Mouse (Mus musculus) frontal cortex, postnatal 14 days (tissue): Measurements from ENCODE around the gene Mgst3.
"Not testable (repeated sequence)": the region's sequence is repeated elsewhere in the genome, so short reads cannot be mapped to it uniquely, and the experiment has no call there.

Experiments
- DNase-seq, 2 experiments: peaks; one replicate each; pipeline ENCODE4 v3.0.0; 2022; ENCODE audit warnings: low spot score in 2 of 2

Mgst3 gene

GRCm38 (mm10) chr1:167360268-167360667 lies 33.4 kb downstream of the Mgst3 start:
- DNase-seq: no peak

DNA sequence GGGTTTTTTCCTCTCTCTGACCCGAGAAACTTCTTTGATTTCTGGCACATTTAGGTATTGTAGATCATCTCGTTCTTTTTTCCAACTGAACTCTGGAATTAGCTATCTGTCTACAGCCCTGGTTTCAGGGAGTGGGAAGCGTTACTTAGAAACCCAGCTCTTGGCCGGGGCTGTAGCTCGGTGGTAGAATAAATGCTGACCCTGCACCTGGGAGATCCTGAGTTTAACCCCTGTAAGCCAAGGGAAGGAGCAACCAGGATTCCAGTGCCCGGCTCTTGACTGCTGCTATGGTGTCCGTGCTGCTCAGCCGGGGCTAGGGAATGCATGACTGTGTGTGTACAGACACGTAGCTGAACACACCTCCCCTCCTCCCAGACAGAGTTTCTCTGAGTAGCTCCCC lies 34.9 kb downstream of the Mgst3 start:
- no peak for DNase-seq

DNA sequence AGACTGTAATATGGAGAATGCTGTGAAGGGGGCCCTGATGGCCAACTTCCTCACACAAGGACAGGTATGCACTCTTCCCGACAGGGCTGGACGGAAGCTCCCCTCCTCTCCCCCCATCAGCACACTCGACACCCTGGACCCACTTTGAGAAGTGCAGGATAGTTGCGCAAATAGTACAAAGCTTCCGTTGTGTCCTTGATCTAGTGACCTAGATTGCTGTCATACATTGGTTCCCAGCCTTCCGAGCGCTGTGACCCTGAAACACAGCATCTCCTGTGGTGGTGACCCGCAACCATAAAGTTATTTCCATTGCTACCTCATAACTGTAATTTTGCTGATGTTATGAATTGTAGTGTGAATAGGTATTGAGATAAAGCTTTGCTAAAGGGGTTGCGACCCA lies 36.3 kb downstream of the Mgst3 start:
- DNase-seq: no peak

- no peak for DNase-seq
These were observed 41.2 kb downstream of the Mgst3 start for GRCm38 (mm10) chr1:167352403-167352802.

DNA sequence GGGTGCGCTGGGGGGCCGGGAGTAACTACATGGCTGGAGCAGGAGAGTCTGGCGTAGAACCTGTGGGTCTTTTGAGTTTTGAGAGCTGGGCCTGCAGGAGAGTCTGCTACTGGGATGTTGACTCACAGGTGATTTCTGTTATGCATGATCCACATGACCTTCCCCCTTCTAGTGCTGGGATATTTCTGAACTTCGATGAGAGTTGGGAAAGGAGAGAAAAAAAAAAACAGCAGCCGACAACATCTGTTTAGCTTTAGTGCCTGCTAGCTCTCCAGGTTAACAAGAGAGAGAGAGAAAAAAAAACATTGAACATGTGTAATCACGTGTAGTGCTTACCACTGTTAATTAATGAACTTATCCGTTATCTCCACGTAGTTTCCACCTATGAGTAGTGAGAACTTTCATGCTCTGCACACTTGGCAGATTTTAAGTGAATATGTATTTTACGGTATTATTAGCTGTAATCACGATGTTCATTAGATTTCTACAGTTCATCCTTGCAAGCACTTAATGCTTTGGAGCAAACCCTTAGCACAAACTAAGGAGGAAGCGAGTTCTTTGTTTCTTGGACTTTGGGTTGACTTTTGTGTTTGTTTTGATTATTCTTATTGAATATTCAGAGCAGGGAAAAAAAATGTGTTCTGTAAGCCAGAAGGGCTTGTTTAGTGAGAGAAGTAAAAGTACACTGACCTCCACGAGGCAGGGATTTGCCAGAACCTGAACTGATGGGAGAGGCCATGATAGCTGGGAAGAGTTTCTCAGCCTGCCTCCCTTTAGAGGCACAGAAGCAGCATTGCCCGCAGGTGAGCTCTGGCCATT lies 42.8 kb downstream of the Mgst3 start:
- no peak for DNase-seq

- DNase-seq: peak; percentile 80 to 84
These were observed 43.6 kb downstream of the Mgst3 start, which contains the start of gene Aldh9a1 for GRCm38 (mm10) chr1:167349815-167350596. TSS of gene Aldh9a1 (plus strand) at chr1:167349991.

DNA sequence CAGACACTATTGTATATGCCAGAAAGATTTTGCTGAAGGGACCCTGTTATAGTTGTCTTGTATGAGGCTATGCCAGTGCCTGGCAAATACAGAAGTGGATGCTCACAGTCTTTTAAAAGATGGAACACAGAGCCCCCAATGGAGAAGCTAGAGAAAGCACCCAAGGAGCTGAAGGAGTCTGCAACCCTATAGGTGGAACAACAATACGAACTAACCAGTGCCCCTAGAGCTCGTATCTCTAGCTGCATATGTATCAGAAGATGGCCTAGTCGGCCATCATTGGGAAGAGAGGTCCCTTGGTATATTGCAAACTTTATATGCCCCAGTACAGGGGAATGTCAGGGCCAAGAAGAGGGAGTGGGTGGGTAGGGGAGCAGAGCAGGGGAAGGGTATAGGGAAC lies 44.4 kb downstream of the Mgst3 start:
- not testable (repeated sequence) for DNase-seq

DNA sequence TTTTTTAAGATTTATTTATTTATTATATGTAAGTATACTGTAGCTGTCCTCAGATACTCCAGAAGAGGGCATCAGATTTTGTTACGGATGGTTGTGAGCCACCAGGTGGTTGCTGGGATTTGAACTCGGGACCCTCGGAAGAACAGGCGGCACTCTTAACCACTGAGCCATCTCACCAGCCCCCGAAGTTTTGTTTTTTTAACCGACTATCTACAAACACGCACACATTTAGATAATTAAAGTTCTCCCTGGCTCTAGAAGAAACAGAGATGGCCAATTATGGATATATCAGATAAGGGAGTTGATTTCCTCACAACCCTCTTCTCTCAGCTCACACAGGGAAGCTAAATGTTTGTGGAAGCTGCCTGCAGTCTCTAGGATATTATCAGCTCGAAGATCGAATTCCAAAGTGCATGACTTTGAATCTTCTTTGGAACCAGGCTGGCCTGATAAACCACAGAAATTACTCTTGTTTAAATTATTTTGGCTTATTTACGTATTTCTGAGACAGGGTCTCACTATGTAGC lies 47.6 kb downstream of the Mgst3 start:
- not testable (repeated sequence) for DNase-seq

DNA sequence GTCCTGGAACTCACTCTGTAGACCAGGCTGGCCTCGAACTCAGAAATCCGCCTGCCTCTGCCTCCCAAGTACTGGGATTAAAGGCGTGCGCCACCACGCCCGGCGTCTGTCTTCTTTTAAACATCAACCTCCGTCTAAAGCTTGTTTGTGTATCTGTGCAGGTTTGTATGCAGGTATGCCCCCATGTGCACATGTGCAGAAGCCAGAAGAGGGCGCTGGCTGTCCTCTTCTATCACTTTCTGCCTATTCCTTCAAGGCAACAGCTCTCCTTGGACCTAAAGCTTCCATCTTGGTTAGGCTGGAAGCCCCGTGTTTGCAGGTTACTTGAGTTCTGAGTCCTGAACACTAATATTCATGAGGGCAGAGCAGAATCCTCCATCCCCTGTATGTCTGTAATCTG lies 50.8 kb downstream of the Mgst3 start:
- DNase-seq: no peak

DNA sequence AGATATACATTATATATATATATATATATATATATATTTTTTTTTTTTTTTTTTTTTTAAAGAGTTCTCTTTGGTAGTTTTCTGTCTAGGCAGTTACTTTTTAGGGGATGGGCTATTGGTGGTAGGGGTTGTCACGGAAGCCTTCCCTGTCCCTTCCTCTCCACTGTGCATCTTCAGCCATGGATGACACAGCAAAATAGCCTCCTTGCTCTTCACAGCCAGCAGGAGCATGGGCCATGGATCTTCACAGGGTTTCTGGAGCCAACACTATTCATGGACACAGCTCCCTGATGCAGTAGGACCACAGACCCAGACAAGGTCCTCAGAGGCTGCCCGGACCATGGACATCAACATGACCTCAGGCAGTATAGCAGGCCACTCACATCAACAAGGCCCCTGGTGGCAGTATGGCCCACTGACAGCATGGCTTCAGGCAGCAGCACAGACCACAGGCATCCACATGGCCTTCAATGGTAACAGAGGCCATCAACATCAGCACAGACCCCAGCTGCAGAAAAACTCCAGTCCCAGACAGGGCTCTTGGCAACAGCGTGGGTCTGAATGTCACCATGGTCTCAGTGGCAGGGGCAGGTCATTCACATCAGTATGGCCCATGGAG lies 52.6 kb downstream of the Mgst3 start:
- no peak for DNase-seq

DNA sequence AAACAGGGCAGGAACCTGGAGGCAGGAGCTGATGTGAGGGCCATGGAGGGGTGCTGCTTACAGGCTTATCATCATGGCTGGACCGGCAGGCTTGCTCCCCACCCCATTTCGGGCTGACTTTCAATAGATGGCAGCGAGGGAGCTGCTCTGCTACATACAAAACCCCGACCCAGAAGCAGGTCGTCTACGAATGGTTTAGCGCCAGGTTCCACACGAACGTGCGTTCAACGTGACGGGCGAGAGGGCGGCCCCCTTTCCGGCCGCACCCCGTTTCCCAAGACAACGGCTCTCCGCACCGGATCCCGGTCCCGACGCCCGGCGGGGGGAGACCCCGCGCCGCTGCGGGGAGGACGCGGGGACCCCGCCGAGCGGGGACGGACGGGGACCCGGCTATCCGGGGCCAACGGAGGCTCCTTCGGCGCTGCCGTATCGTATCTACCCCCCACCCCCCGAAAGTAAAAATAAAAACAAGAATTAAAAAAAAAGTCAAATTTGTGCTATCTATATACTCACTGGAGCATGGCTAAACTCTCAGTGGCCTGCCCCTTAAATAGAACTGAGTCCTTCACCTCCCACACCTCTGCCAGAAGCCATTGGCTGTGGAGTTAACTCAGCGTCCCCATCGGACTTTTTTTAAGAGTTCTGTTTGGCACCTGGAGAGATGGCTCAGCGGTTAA lies 53.4 kb downstream of the Mgst3 start:
- no peak for DNase-seq

DNA sequence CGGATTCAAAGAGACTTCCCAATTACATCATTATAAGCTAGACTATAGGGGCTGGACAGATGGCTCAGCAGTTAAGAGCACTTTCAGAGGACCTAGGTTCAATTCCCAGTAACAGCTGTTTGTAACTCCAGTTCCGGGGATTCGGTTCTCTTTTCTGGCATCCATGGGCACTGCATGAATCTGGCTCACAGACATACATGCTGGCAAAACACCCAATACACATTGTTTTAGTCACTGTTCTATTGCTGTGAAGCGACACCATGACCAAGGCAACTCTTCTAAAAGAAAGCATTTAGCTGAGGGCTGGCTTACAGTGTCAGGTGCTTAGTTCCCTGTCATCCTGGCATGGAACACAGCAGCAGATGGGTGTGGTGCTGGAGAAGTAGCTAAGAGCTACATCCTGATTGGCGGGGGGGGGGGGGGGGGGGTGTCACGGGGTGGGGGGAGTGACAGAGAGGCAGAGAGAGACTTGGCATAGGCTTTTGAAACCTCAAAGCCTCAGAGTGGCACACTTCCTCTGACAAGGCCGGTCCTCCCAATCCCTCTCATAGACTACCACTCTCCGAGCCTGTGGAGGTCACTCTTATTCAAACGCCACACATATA lies 54.4 kb downstream of the Mgst3 start:
- DNase-seq: no peak

GRCm38 (mm10) chr1:167337463-167338095 lies 56.1 kb downstream of the Mgst3 start:
- peak; percentile 82 to 91 for DNase-seq

GRCm38 (mm10) chr1:167336398-167336797 lies 57.2 kb downstream of the Mgst3 start:
- no peak for DNase-seq

DNA sequence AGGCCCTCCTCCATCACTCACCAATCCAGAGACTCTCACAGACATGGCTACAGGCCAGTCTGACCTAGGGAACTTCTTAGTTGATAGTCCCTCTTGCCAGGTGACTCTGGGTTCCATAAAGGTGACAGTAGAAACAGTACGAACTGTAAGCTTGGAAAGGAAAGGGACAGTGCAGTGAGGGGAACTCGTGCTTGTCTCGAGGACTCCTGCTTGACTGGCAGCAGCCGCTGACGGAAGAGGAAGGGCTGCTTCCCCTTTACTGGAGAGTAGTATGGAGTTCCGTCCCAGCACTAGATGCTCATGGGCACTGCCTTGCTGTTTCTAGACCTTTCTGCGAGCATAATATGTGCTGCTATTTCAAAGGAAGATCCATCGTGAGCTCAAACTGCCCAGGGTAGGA lies 62.5 kb downstream of the Mgst3 start:
- no peak for DNase-seq

- no peak for DNase-seq
These were observed 64.9 kb downstream of the Mgst3 start for GRCm38 (mm10) chr1:167328776-167329175.
